Mouse (Mus musculus) frontal cortex, adult (tissue): ENCODE data around the gene Mrpl48.
"Not testable (repeated sequence)": the region's sequence is repeated elsewhere in the genome, so short reads cannot be mapped to it uniquely, and the experiment has no call there.

Source experiments
- ATAC-seq: cut with Nextera tagmentation; 2 replicates; pipeline ENCODE4 v1.9.2; 2017; ENCODE audit warnings: mild to moderate bottlenecking, moderate library complexity, mixed read lengths; ENCODE audit not compliant: low TSS enrichment

Gene Mrpl48

DNA sequence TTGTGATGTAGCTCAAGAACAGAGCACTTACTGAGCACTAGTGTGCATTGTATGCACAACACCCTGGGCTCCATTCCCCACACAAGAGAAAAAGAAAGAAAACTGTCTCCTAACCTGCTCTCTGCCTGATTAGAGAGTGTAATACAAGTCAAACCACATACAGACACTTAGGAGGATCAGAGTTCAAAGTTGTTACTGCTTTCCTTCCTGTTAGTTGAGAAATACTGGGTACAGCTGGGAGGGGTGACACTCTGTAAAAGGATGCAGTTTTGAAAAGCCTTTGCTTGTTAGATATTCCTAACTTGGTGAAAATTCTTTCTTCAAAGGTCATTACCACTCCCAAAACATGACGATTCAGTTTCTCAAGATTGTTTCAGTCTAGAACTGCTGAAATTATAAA, 18.3 kb downstream of the Mrpl48 start:
- no peak for ATAC-seq

- peak; percentile 89 for ATAC-seq
Observed at GRCm38 (mm10) chr7:100582727-100583236, 25.3 kb downstream of the Mrpl48 start.

DNA sequence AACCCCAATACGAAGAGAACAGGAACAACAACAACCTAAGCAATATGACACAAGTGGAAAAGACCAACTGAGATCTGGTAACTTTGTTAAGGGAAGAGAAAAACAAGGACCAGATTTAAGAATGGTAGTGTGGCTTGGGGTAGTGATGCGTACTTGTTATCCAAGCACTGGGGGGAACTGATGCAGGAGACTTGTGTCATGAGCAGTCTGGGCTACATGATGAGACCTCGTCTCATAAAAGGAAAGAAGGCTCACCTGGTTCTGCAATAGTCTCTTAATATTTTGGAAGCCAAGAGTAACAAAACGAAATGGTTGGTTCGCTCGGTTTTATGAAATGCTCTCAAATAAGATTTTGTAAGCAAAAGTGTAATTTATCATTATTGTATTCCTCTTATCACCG, 25.9 kb downstream of the Mrpl48 start:
- ATAC-seq: no peak

GRCm38 (mm10) chr7:100578794-100579193, 29.3 kb downstream of the Mrpl48 start:
- ATAC-seq: peak; percentile 64

DNA sequence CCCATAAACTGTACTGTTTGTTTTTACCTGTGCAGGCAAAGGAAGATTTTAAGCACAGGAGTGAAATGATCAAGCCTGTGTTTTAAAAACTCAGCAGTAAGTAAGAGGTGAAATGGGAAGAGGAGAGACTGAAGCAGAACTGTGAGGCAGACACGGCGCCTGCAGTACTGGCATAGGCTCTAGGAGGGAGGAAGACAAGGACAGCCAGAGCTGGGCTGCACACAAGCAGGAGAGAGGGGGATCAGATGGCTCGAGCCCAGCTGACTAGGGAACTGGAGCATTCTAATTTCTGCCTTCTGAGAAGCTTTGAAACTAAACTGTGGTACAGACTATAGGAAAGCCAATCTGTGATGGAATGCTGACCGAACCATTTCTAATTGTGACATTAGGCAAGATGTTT, 35.4 kb downstream of the Mrpl48 start:
- peak; percentile 59; the same call in 1 of the 2 replicates for ATAC-seq

DNA sequence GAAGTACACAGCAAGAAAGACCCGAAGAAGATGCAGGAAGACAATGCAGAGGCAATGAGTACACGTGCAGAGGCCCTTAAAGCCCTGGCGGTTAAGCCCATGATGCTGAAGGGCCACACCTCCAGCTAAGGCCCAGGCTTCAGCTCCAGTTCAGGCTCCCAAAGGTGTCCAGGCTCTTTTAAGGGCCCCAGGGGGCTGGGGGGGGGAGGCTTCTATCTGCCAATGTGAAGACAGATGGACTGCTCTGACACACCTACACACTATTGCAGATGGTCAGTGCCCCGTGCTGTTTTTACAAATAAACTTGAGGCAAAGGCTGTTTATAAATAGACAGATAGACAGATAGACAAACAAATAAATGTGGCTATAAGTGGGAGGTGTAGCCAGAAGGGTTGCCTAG, 36.0 kb downstream of the Mrpl48 start:
- no peak for ATAC-seq

DNA sequence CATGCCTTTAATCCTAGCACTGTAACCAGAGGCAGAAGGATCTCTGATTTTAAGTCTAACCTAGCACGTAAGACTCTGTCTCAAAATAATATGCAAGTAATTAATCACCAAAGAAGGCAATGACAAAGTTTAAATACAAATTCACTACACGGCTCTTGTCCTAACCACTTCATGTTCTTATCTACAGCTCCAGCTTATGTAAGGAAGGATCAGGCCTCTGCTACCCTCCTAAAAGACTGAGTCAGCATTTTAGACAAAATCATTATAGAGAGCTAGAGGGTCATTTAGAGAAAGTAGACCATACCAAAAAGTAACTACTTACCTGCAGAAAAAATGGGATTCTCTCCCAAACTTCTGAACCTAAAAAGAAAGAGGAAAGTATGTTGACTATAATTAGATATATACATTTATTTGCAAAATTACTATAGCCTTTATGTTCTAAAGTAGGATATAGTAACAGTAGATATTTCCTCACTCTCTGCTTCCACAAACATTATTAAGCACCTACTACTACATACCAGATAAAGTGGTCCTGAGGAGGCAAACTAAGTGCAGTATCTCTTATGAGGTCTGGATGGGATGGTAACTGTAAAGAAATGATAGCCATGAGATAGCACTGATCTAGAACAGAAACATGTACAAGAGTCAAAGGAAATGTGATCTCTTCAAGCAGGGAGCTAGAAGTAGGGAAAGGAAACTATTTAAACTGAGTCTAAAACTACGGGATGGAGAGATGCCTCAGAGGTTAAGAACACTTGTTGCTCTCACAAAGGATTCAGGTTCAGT, 37.0 kb downstream of the Mrpl48 start:
- ATAC-seq: no peak

DNA sequence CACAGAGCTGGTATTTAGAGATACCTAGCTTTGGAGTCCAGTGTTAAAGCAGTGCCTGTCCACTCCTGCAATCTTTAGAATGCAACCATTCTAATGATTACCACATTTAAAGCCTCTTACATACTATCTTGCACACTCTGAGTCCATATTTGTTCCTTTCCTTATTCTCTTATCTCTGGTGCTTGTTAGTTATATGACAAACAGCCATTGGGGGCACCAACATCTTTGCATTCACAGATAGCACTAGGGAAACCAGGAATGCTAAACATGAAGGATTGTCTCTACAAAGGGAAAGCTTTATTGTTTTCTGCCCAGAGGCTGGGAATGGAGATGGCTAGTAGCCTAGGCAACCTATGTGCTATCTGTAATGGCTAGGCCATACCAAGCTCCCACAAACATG, 38.2 kb downstream of the Mrpl48 start:
- no peak for ATAC-seq

DNA sequence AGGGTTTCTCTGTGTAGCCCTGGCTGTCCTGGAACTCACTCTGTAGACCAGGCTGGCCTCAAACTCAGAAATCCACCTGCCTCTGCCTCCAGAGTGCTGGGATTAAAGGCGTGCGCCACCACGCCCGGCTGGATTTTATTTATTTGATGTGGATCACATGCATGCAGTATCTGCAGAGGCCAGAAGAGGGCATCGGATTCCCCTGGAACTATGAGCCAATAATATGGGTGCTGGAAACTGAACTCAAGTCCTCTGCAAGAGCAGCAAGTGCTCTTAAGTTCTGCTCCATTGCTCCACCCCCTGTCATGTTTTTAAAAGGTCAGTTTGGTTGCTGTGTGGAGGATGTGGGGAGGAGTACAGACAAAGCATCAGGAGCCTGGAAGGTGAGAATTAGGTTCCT, 40.9 kb downstream of the Mrpl48 start:
- ATAC-seq: not testable (repeated sequence)

DNA sequence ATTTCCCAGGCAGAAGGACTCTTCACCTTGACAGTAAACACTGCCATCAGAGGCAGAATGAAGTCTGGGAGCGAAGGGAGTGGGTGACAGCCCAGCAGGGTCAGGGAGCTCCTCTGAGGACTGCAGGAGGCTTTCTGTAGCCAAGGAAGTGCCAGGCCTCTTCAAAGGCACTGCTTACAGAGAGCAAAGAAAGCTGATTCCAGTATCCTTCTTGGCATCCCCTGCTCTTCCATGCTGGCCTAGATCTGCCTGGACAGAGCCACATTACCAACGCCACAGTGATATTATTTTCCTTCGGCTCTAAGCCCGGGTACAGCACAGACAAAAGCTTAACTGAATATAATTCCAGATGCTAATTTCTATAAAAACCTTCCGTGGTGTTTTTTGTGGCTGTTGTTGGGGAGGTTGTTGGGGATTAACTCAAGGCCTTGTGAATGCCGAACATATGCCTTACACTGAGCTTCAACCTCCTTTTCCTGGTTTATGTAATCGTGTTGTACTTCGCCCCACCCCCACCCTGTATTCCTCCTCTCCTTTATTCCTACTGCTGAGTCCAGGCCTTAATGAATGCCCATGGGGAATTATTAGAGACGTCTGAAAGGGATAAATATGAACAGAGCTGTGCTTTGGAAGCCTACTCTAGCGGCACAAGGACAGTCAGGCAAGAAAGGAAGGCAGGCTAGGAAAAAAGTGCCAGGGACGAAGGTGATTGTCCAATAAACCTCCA, 46.1 kb downstream of the Mrpl48 start:
- peak; percentile 77 for ATAC-seq

DNA sequence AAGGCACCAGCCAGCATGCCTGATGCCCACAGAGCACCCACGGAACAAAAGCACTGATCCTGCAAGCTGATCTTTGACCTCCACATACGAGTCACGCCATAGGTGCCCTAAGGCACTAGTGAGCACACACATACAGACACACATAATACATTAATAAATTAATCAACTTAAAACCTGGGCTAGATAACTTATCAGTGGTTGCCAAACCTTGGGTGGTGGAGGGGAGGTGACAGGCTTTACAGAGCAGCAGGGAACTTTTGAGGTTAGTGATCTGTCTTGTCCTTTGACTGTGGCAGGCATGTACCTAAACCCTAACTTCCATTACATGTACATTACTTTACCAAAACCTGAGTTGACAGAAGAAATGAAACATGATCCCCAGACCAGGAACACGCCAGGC, 48.8 kb downstream of the Mrpl48 start:
- ATAC-seq: no peak

- no peak for ATAC-seq
Observed at GRCm38 (mm10) chr7:100557241-100557640, 50.9 kb downstream of the Mrpl48 start.

- ATAC-seq: peak; percentile 91
Observed at GRCm38 (mm10) chr7:100555431-100555951, 52.6 kb downstream of the Mrpl48 start.

GRCm38 (mm10) chr7:100554939-100555338, 53.2 kb downstream of the Mrpl48 start:
- ATAC-seq: no peak

- peak; percentile 69 for ATAC-seq
Observed at GRCm38 (mm10) chr7:100550338-100551007, 57.6 kb downstream of the Mrpl48 start.

DNA sequence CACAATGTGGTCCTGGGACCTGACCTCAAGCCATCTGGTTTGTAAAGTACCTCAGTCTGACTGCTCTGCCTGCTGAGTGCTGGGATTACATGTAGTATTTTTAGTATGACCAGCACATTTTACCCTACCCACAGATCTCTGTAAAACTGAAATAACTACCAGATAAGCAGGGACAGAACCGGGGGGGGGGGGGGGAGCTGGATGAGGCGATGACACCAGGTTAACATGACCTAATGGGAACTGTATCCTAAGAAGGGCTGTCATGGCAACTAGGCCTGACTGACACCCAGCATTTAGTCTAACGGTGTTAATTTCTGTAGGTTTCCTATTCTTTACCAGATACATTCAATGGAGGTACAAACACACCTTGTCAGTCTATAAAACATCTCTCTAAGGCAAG, 58.3 kb downstream of the Mrpl48 start:
- ATAC-seq: no peak

DNA sequence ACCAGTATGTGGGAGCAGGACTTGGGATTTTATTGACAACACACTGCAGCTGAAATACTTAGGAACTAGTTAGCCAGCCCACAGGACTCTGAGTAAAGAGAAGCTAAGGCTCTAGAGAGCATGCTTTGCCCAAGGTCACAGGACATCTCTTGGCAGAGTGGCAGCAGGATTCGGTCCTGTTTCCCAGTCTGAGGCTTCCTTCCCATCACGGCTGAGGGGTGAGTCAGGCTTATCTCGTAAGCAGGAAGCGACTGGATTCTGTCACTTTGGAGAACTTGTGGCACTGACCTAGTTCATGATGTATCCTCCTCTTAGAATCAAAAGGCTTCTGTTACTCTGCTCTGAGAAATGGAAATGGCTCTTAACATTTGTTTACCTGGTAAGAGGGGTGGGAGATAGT, 60.5 kb downstream of the Mrpl48 start:
- no peak for ATAC-seq

- ATAC-seq: no peak
Observed at GRCm38 (mm10) chr7:100544437-100544836, 63.7 kb downstream of the Mrpl48 start.

DNA sequence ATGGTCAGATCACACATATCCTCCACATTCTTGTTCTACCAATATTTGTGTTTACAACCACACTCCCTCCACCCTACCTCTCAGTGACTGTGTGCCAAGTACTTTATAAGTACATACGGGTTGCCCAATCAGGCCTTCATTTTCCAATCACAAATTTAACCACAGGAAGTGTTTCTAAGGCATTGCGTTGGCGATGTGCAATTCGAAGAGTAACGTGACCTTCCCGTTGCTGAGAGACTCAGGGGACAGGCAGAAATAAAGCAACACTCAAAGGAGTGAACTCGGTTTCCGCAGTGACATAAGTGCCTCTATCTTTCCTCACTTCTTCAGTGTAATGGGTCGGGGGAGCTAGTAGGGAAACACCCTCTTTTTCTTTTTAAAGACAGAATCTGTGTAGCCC, 68.6 kb downstream of the Mrpl48 start:
- ATAC-seq: no peak

GRCm38 (mm10) chr7:100537519-100537902, 70.6 kb downstream of the Mrpl48 start:
- ATAC-seq: no peak

DNA sequence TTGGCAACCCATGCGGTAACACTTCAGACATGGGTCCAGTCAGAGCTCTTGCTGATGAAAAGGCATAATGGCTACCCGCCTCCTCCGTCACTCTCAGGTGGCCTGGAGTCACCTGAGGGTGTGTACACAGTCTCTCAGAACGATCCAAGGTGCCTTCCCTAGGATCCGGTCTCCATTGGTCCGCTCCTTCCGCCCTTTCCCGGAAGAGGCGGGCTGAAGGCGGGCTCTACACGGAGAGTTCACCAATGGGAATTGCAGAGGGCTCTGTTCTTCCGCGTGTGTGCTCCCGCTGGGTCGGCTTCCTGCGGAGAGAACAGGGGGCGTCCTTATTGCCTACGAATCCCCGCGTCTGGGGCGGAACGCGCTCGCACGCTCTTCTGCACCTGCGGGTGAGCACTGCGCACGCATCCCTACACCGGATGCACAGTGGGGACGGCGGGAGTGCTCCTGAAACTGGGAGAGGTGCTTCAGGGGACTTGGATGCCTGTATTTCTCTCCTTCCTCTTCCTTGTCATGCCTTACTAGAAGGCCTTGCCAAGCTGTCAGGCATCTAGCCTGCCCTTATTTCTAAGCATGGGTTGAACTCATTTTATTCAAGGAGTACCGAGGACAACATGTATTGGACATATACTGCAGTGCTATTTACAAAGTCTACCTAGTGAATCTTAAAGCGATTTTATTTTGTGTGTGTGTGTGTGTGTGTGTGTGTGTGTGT, 71.1 kb downstream of the Mrpl48 start, which contains the start of gene Coa4:
Gene Coa4, plus strand, starts transcription at position 268 of the 715 bp plus-strand sequence.
- ATAC-seq: peak; percentile 99

GRCm38 (mm10) chr7:100535831-100536230, 72.3 kb downstream of the Mrpl48 start:
- ATAC-seq: no peak
